Mouse (Mus musculus) ES-Bruce4 (cell line): ENCODE data around the gene Sugt1. TPM values are rescaled to one million over a fixed set of nuclear protein-coding genes. Genes with fewer than 3 reads are reported as not detected.
A peak's percentile ranks its signal among the peaks of the same experiment; 100 is the strongest.

ENCODE experiments used
- H3K27ac ChIP-seq: 2 replicates; pipeline ENCODE4 v1.5.1; 2012; ENCODE audit warnings: low read length, inconsistent platforms; ENCODE audit not compliant: insufficient read depth
- H3K27me3 ChIP-seq: 2 replicates; pipeline ENCODE4 v1.6.1; 2012; ENCODE audit warnings: mild to moderate bottlenecking, low read length, inconsistent platforms; ENCODE audit not compliant: control insufficient read depth, poor library complexity, insufficient read depth, severe bottlenecking
- H3K36me3 ChIP-seq: 2 replicates; pipeline ENCODE4 v1.6.1; 2012; ENCODE audit warnings: inconsistent platforms, mild to moderate bottlenecking, low read length, moderate library complexity; ENCODE audit not compliant: control insufficient read depth, poor library complexity, insufficient read depth, severe bottlenecking
- H3K4me1 ChIP-seq: one replicate; pipeline ENCODE4 v1.8.1; 2011; ENCODE audit warnings: low read length; ENCODE audit not compliant: control insufficient read depth, insufficient read depth
- H3K4me3 ChIP-seq: 2 replicates; pipeline ENCODE4 v1.5.1; 2011; ENCODE audit warnings: low read depth, mild to moderate bottlenecking, low read length
- H3K9ac ChIP-seq: 2 replicates; pipeline ENCODE4 v1.6.1; 2012; ENCODE audit warnings: low read depth, mild to moderate bottlenecking, inconsistent platforms; ENCODE audit not compliant: poor library complexity, severe bottlenecking
- H3K9me3 ChIP-seq: replicated peaks from 2 replicates; pipeline ENCODE4 v1.6.1; 2012; ENCODE audit warnings: mild to moderate bottlenecking, low read length, inconsistent platforms; ENCODE audit not compliant: control insufficient read depth, poor library complexity, insufficient read depth, severe bottlenecking
- CTCF ChIP-seq: IDR thresholded peaks from one replicate; pipeline ENCODE4 v1.8.1; 2011; ENCODE audit warnings: low read depth, low read length
- EP300 ChIP-seq: IDR thresholded peaks from 2 replicates; pipeline ENCODE4 v1.6.1; 2011; ENCODE audit warnings: low read depth, low read length; ENCODE audit not compliant: insufficient read depth
- POLR2A ChIP-seq: IDR thresholded peaks from one replicate; pipeline ENCODE4 v1.8.1; 2011; ENCODE audit warnings: low read length; ENCODE audit not compliant: insufficient read depth
- polyA plus RNA-seq: library from polyadenylated mRNA; stranded (reverse); fragments of >200 nt; gene quantifications from 2 replicates; pipeline ENCODE4 v1.2.4, GENCODE M21; 2011; ENCODE audit warnings: low read depth; ENCODE audit not compliant: missing spikeins, insufficient read depth, insufficient read length

Sugt1 gene
- polyA plus RNA-seq, 1 experiment, result 265 TPM

DNA sequence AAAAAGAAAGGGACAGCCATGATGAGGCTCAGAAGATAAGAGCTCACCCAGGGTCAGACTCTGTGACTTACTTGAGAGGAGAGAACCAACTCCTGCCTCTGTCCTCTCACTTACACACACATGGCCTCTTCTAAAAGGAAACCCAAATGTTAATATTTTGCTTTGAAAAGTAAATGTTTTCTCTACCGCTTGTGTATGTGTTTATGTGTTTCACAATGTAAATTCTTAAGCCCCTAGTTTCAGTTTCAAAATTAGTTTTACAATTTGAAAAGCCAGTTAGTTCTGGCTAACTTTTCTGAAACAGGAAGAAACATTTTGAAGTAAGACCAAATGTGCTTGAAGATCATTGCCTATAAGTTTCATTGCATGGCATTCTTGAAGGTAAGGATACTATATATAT, 29.7 kb upstream of the Sugt1 start:
- Histone ChIP-seq H3K4me1 (no peaks in the 10 kb centered on the region), H3K36me3 (no peaks in the 10 kb centered on the region), H3K4me3 (no peak overlapping the region), H3K27ac (no peak overlapping the region), H3K27me3 (no peaks in the 10 kb centered on the region), H3K9me3 (no peaks in the 10 kb centered on the region), H3K9ac (no peak overlapping the region)
- no peak for TF ChIP-seq EP300
- no peak for TF ChIP-seq CTCF
- TF ChIP-seq POLR2A, result no peak

GRCm38 (mm10) chr14:79562745-79563144, 24.7 kb upstream of the Sugt1 start:
- H3K9ac ChIP-seq, result no peak overlapping the region
- H3K27ac ChIP-seq, result peak overlapping the region; percentile 53; the same call in 1 of the 2 replicates
- H3K36me3 ChIP-seq, result no peaks in the 10 kb centered on the region
- H3K4me3 ChIP-seq, result no peak overlapping the region
- no peaks in the 10 kb centered on the region for H3K27me3 ChIP-seq
- no peaks in the 10 kb centered on the region for H3K9me3 ChIP-seq
- peaks cover 4% of the 10 kb centered on the region for H3K4me1 ChIP-seq
- TF ChIP-seq CTCF (peak; percentile 63), POLR2A (no peak), EP300 (no peak)

GRCm38 (mm10) chr14:79564784-79565183, 22.7 kb upstream of the Sugt1 start:
- no peak overlapping the region for H3K4me3 ChIP-seq
- H3K27me3 ChIP-seq, result no peaks in the 10 kb centered on the region
- peaks cover 4% of the 10 kb centered on the region for H3K4me1 ChIP-seq
- no peak overlapping the region for H3K9ac ChIP-seq
- TF ChIP-seq EP300, result peak; percentile 58; the same call in 1 of the 2 replicates
- peak; percentile 67 for TF ChIP-seq CTCF
- no peak for TF ChIP-seq POLR2A
- no peaks in the 10 kb centered on the region for H3K36me3 ChIP-seq
- H3K27ac ChIP-seq, result no peak overlapping the region
- no peaks in the 10 kb centered on the region for H3K9me3 ChIP-seq

DNA sequence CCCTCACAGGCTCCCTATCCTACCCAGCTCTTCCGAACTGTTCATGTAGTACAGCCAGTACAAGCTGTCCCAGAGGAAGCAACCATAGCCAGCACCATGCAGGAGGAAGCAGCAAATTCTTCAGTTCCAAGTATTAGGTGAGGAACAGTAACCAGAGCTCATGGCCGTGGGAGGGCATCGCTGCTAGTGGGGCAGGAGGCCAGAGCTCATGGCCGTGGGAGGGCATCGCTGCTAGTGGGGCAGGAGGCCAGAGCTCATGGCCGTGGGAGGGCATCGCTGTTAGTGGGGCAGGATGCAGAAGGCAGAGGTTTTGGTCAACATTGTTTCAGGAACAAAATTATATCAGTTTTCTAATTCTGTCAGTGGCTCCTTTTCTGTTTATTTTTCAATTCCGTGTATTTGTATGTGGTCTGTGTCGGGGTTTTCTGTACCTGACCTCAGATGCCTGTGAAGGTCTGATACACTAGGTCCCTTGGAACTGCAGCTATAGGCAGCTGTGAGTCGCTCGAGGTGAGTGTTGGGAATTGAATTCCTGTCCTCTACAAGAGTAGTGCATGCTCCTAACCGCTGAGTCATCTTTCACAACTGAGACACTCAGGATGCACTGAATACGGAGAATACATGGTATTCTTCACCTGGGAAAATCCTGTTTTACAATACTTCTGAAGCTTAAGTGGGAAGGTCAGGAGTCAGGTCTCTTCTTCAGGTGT, 13.9 kb upstream of the Sugt1 start:
- no peaks in the 10 kb centered on the region for H3K27me3 ChIP-seq
- no peak overlapping the region for H3K27ac ChIP-seq
- H3K4me3 ChIP-seq, result no peak overlapping the region
- TF ChIP-seq CTCF, result no peak
- H3K9me3 ChIP-seq, result peaks cover 2% of the 10 kb centered on the region; the same call in 1 of the 2 replicates
- no peak overlapping the region for H3K9ac ChIP-seq
- no peaks in the 10 kb centered on the region for H3K4me1 ChIP-seq
- no peaks in the 10 kb centered on the region for H3K36me3 ChIP-seq

- no peaks in the 10 kb centered on the region for H3K4me1 ChIP-seq
- no peak overlapping the region for H3K4me3 ChIP-seq
- peaks cover 3% of the 10 kb centered on the region; the same call in 1 of the 2 replicates for H3K9me3 ChIP-seq
- H3K9ac ChIP-seq, result no peak overlapping the region
- H3K27ac ChIP-seq, result no peak overlapping the region
- no peak for TF ChIP-seq EP300
- TF ChIP-seq POLR2A, result no peak
- no peak for TF ChIP-seq CTCF
- H3K27me3 ChIP-seq, result no peaks in the 10 kb centered on the region
- no peaks in the 10 kb centered on the region for H3K36me3 ChIP-seq
Observed at GRCm38 (mm10) chr14:79574361-79574760, 13.1 kb upstream of the Sugt1 start.

DNA sequence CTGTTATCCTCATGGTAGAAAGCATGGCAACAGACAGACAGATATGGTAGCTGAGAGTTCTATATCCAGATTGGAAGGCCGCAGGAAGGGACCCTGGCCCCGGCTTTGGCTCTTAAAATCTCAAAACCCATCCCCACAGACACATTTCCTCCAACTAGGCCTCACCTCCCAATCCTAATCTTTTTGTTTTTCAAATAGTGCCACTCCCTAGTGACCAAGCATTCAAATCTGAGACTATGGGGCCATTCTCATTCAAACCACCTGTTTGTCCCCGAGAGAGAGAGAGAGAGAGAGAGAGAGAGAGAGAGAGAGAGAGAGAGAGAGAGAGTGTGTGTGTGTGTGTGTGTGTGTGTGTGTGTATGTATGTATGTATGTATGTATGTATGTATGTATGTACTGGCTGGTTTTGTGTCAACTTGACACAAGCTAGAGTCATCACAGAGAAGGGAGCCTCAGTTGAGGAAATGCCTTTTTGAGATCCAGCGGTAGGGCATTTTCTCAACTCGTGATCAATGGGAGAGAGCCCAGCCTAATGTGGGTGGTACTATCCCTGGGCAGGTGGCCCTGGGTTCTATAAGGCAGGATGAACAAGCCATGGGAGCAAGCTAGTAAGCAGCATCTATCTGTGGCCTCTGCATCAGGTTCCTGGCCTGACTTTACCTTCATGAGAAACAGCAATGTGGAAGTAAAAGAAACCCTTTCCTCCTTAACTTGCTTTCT, 3.8 kb upstream of the Sugt1 start:
- Histone ChIP-seq H3K4me1 (peaks cover 4% of the 10 kb centered on the region), H3K27me3 (no peaks in the 10 kb centered on the region), H3K9me3 (peaks cover under 1% of the 10 kb centered on the region; the same call in 1 of the 2 replicates), H3K27ac (peak overlapping the region; percentile 100), H3K9ac (peak overlapping the region; percentile 54; the same call in 1 of the 2 replicates), H3K4me3 (peak overlapping the region; percentile 23; the same call in 1 of the 2 replicates), H3K36me3 (no peaks in the 10 kb centered on the region)
- TF ChIP-seq EP300 (peak; percentile 47; the same call in 1 of the 2 replicates), CTCF (no peak)
